Mouse (Mus musculus): ENCODE measurements at regions not wholly inside any gene's neighbourhood (a gene's known extent, or its start where the extent isn't known, plus 50 kb on each side); places are given as distances from the start of the nearest gene placed in this dataset.
"Not testable (repeated sequence)": the region's sequence is repeated elsewhere in the genome, so short reads cannot be mapped to it uniquely, and the experiment has no call there.

- DNase-seq = no peak
Observed at GRCm38 (mm10) chr9:72166084-72166483, 54.4 kb upstream of the Tcf12 start.

- DNase-seq = no peak
Observed at GRCm38 (mm10) chr9:72166611-72167010, 54.9 kb upstream of the Tcf12 start.

GRCm38 (mm10) chr9:72169231-72169630 lies 57.6 kb upstream of the Tcf12 start:
- DNase-seq = no peak

GRCm38 (mm10) chr9:72169728-72170188 lies 58.1 kb upstream of the Tcf12 start:
- peak; percentile 77 for DNase-seq

GRCm38 (mm10) chr9:72170235-72170634 lies 58.6 kb upstream of the Tcf12 start:
- DNase-seq = no peak

- DNase-seq = no peak
Observed at GRCm38 (mm10) chr9:72172331-72172730, 60.7 kb upstream of the Tcf12 start.

GRCm38 (mm10) chr9:72180972-72181371 lies 69.3 kb upstream of the Tcf12 start:
- DNase-seq = peak; percentile 35

GRCm38 (mm10) chr9:72183336-72183735 lies 71.7 kb upstream of the Tcf12 start:
- no peak for DNase-seq

GRCm38 (mm10) chr9:72183925-72184324 lies 72.3 kb upstream of the Tcf12 start:
- DNase-seq = no peak

GRCm38 (mm10) chr9:72189867-72190266 lies 78.2 kb upstream of the Tcf12 start:
- DNase-seq = no peak

GRCm38 (mm10) chr9:72190631-72191030 lies 79.0 kb upstream of the Tcf12 start:
- DNase-seq = no peak

- no peak for DNase-seq
Observed at GRCm38 (mm10) chr9:72191091-72191490, 79.4 kb upstream of the Tcf12 start.

GRCm38 (mm10) chr9:72192051-72192952 lies 80.6 kb upstream of the Tcf12 start:
- peak; percentile 75 for DNase-seq

- DNase-seq = not testable (repeated sequence)
Observed at GRCm38 (mm10) chr9:72192953-72193337, 81.3 kb upstream of the Tcf12 start.

- no peak for DNase-seq
Observed at GRCm38 (mm10) chr9:72195348-72195747, 79.3 kb upstream of the Zfp280d start.

- peak; percentile 26 for DNase-seq
Observed at GRCm38 (mm10) chr9:72196626-72197330, 77.9 kb upstream of the Zfp280d start.

GRCm38 (mm10) chr9:72197331-72197732 lies 77.3 kb upstream of the Zfp280d start:
- peak; percentile 18 for DNase-seq

- no peak for DNase-seq
Observed at GRCm38 (mm10) chr9:72198976-72199375, 75.7 kb upstream of the Zfp280d start.

GRCm38 (mm10) chr9:72204357-72204905 lies 70.2 kb upstream of the Zfp280d start:
- no peak for DNase-seq

GRCm38 (mm10) chr9:72205815-72206214 lies 68.8 kb upstream of the Zfp280d start:
- DNase-seq = no peak

GRCm38 (mm10) chr9:72206911-72207310 lies 67.7 kb upstream of the Zfp280d start:
- no peak for DNase-seq

GRCm38 (mm10) chr9:72208296-72208695 lies 66.4 kb upstream of the Zfp280d start:
- no peak for DNase-seq

- DNase-seq = no peak
Observed at GRCm38 (mm10) chr9:72217296-72218028, 57.2 kb upstream of the Zfp280d start.
